Mouse (Mus musculus) midbrain, postnatal 0 days (tissue): ENCODE data around the gene A830018L16Rik. TPM values are rescaled to one million over a fixed set of nuclear protein-coding genes. Genes with fewer than 3 reads are reported as not detected.
A peak's percentile ranks its signal among the peaks of the same experiment; 100 is the strongest.

Source experiments
- ATAC-seq: fragments of 200-750 bp; cut with Nextera tagmentation; 2 replicates; pipeline ENCODE4 v1.8.0; 2017; ENCODE audit warnings: moderate number of reproducible peaks, mild to moderate bottlenecking, moderate TSS enrichment, moderate library complexity; ENCODE audit not compliant: low FRiP score
- DNase-seq: peaks from one replicate; pipeline ENCODE4 v3.0.0-alpha.2; 2015; ENCODE audit warnings: low spot score
- H3K27ac ChIP-seq: fragments of 300-500 bp; sonication (generic); 2 replicates; pipeline ENCODE4 v1.5.1; 2014; ENCODE audit warnings: low read depth, mild to moderate bottlenecking, low read length, mixed read lengths
- H3K27me3 ChIP-seq: fragments of 300-500 bp; sonication (generic); 2 replicates; pipeline ENCODE4 v1.6.1; 2014; ENCODE audit warnings: low read length, control low read depth, mixed read lengths; ENCODE audit not compliant: insufficient read depth
- H3K36me3 ChIP-seq: fragments of 300-500 bp; sonication (generic); 2 replicates; pipeline ENCODE4 v1.6.1; 2014; ENCODE audit warnings: low read length, control low read depth, mixed read lengths; ENCODE audit not compliant: insufficient read depth
- H3K4me1 ChIP-seq: fragments of 300-500 bp; sonication (generic); 2 replicates; pipeline ENCODE4 v1.6.1; 2014; ENCODE audit warnings: mild to moderate bottlenecking, control low read depth, antibody characterized with exemption, low read length, mixed read lengths; ENCODE audit not compliant: insufficient read depth
- H3K4me2 ChIP-seq: fragments of 300-500 bp; sonication (generic); 2 replicates; pipeline ENCODE4 v1.6.1; 2014; ENCODE audit warnings: low read depth, mild to moderate bottlenecking, low read length, mixed read lengths; ENCODE audit not compliant: poor library complexity, severe bottlenecking
- H3K4me3 ChIP-seq: fragments of 300-500 bp; sonication (generic); 2 replicates; pipeline ENCODE4 v1.5.1; 2014; ENCODE audit warnings: low read depth, mild to moderate bottlenecking, low read length, moderate library complexity
- H3K9ac ChIP-seq: fragments of 300-500 bp; sonication (generic); replicated peaks from 2 replicates; pipeline ENCODE4 v1.6.1; 2014; ENCODE audit warnings: mild to moderate bottlenecking, low read length, moderate library complexity, mixed read lengths; ENCODE audit not compliant: poor library complexity, severe bottlenecking
- H3K9me3 ChIP-seq: fragments of 300-500 bp; sonication (generic); 2 replicates; pipeline ENCODE4 v1.6.1; 2016; ENCODE audit warnings: low read length, control low read depth
- CTCF ChIP-seq: IDR thresholded peaks from 2 replicates; pipeline ENCODE4 v1.5.1; 2016; ENCODE audit warnings: antibody characterized with exemption, mild to moderate bottlenecking
- WGBS: fragments of 180-500 bp; shearing (Covaris S2); extraction: QIAGEN DNeasy Blood & Tissue Kit; methylation state at CpG from one replicate; pipeline ENCODE4 v1.1.7; 2014; 5-methylcytosine and 5-hydroxymethylcytosine counted together
- polyA plus RNA-seq: library from polyadenylated mRNA; unstranded; fragments of >200 nt; fragmentation: Nextera tagmentation; extraction: Ambion mirVana; gene quantifications from 2 replicates; pipeline ENCODE4 v1.2.1, GENCODE M21; 2015
- total RNA-seq: library from RNA; depleted of rRNA; stranded (reverse); fragments of >200 nt; gene quantifications from 2 replicates; pipeline ENCODE4 v1.2.3, GENCODE M21; 2014; rRNA removed

The A830018L16Rik gene
- total RNA-seq (22.6 and 38.3 TPM in 2 replicates), polyA plus RNA-seq (13.8 and 14.2 TPM in 2 replicates)

DNA sequence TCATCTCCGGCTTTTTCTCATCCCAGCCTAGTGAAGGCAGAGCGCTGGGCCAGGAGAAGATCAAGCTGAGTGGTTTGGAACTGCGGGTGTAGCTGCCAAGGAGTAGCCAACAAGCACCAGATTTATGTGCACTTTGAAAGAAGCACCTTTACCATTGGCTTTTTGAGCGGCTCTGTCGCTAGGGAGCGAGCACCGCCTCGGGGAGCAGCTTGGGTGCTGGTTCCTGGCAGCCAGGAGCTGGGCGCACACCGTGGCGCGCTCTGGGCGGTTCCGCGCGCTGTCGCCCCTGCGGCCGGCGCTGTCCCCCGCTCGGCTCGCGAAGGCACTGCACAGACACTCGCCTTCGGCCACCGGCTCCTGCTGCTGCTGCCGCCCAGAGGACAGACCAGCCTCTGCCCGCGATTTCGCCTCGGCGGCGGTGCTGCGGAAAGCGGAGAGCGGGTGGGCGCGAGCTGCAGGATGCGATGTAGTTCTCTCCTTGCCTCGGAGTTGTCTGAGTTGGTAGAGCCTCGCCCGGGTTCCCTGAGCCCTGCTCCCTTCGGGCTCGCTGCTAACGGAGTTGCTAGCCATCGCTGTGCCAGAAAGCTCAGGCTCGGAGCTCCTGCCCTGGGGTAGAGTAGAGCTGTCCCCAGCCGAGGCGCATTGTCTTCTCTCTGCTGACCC, at the start of gene A830018L16Rik:
Gene A830018L16Rik, plus strand, starts transcription at position 212 of the 663 bp plus-strand sequence.
- ATAC-seq, result peak; percentile 96

DNA sequence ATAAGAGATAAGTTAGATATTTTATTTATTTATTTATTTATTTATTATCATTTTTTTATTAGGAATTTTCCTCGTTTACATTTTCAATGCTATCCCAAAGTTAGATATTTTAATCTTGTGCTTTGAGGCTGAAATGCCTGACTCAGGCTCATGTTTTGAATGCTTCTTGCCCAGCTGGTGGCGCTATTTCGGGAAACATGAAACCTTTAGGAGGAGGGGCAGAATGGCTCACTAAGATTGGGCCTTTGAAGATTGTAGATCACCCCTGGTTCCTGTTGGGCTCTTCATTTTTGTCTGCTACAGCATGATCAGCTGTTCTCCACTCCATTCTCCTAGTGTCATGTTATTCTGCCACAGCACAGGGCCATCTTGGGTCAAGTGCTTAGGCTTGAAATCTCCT, 28.1 kb upstream of the A830018L16Rik start:
- no peaks in the 10 kb centered on the region for H3K27me3 ChIP-seq
- DNase-seq (no peak), ATAC-seq (no peak)
- no peaks in the 10 kb centered on the region for H3K4me1 ChIP-seq
- no peak overlapping the region for H3K27ac ChIP-seq
- H3K9me3 ChIP-seq, result no peaks in the 10 kb centered on the region
- H3K9ac ChIP-seq, result no peak overlapping the region
- no peak overlapping the region for H3K4me3 ChIP-seq
- H3K36me3 ChIP-seq, result no peaks in the 10 kb centered on the region
- TF ChIP-seq CTCF, result no peak
- WGBS, result 66% methylated on average over 3 of the region's 3 CpGs
- no peak overlapping the region for H3K4me2 ChIP-seq

More for the DNA sequence above, at the start of gene A830018L16Rik:
- under 1% methylated on average over 50 of the region's 50 CpGs for WGBS
- Histone ChIP-seq H3K9me3 (no peaks in the 10 kb centered on the region), H3K4me1 (no peaks in the 10 kb centered on the region), H3K9ac (peak within 1 kb of the TSS; percentile 65), H3K36me3 (no peaks in the 10 kb centered on the region), H3K27ac (peak within 1 kb of the TSS; percentile 34), H3K4me2 (peak within 1 kb of the TSS; percentile 83), H3K4me3 (peak within 1 kb of the TSS; percentile 64), H3K27me3 (peaks cover 4% of the 10 kb centered on the region; the same call in 1 of the 2 replicates)
- peak; percentile 79 for TF ChIP-seq CTCF
- peak; percentile 85 for DNase-seq

DNA sequence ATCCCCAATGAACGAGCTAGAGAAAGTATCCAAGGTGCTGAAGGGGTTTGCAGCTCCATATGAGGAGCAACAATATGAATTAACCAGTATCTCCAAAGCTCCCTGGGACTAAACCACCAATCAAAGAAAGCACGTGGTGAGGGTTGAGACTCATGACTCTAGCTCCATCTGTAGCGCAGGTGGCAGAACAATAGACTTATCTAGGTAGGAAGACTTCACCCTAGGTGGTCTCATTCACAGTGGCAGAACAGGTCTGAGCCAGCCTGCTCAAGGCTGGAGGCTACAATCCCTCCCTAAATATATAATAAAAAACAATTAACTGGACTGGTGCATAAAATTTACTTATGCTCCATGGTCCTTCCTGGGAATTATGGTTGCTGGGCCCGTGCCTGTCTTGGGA, 18.5 kb upstream of the A830018L16Rik start:
- ATAC-seq (no peak), DNase-seq (no peak)
- Histone ChIP-seq H3K9me3 (no peaks in the 10 kb centered on the region), H3K4me3 (no peak overlapping the region), H3K27me3 (no peaks in the 10 kb centered on the region), H3K4me1 (no peaks in the 10 kb centered on the region), H3K36me3 (no peaks in the 10 kb centered on the region), H3K9ac (no peak overlapping the region), H3K27ac (no peak overlapping the region), H3K4me2 (no peak overlapping the region)
- 53% methylated on average over 4 of the region's 4 CpGs for WGBS
- TF ChIP-seq CTCF, result no peak

DNA sequence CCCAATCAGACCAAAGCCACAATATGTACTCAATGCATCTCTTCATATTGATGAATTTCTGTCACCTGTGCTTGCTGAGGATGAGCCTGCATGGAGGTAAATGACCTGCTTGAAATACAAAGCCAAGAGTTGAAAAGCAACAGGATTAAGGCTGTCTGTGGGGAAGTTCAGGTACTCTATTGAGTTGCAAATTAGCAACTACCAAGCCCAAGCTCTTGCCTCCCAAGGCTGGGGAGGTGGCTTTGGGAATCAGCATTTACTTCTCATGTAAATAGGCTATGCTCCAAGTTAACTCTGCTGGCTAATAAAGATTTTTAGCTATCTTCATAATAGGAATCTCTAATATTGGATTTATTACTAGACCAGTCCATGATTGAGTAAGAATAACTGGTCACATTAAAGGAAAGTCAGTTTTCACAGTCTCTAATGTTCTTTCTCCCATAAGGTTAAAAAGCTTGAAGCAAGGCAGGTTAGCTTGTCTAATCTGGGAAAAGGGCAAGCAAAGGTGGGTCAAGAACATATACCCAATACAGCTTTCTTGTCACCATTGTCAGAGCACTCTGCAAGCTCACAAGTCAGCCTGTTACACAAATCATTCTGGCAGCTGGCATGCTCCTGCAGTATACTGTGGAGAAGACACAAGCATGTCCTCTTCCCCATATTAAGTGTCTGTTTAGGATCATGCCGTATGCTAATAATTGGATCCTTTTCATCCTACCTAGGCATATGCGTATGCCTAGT, 17.7 kb upstream of the A830018L16Rik start:
- Histone ChIP-seq H3K27ac (no peak overlapping the region), H3K4me3 (no peak overlapping the region), H3K36me3 (no peaks in the 10 kb centered on the region), H3K4me2 (no peak overlapping the region), H3K4me1 (no peaks in the 10 kb centered on the region), H3K9me3 (no peaks in the 10 kb centered on the region), H3K27me3 (no peaks in the 10 kb centered on the region), H3K9ac (no peak overlapping the region)
- ATAC-seq (no peak), DNase-seq (no peak)
- 90% methylated on average over 2 of the region's 2 CpGs for WGBS
- TF ChIP-seq CTCF, result no peak

DNA sequence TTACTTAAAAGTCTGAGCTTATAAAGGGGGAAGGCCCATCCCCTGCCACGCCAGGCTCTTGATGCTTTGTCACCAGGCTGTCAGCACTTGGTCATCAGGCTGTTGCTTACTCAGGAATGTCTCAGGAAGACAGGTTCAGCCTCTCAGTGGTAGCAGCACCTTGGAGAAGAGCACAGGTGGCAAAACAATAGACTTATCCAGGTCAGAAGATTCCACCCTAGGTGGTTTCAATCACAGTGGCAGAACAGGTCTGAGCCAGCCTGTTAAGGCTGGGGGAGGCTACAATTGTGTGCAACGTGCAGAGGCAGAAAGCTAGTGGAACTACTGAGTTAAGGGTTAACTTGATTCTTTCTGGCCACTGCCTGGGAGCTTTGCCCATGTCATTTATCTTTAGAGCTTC, 12.7 kb upstream of the A830018L16Rik start:
- WGBS, result 46% methylated on average over 2 of the region's 2 CpGs
- Histone ChIP-seq H3K4me1 (no peaks in the 10 kb centered on the region), H3K4me3 (no peak overlapping the region), H3K9me3 (no peaks in the 10 kb centered on the region), H3K36me3 (no peaks in the 10 kb centered on the region), H3K27me3 (no peaks in the 10 kb centered on the region), H3K27ac (no peak overlapping the region), H3K4me2 (no peak overlapping the region), H3K9ac (no peak overlapping the region)
- DNase-seq (no peak), ATAC-seq (no peak)
- TF ChIP-seq CTCF, result no peak

DNA sequence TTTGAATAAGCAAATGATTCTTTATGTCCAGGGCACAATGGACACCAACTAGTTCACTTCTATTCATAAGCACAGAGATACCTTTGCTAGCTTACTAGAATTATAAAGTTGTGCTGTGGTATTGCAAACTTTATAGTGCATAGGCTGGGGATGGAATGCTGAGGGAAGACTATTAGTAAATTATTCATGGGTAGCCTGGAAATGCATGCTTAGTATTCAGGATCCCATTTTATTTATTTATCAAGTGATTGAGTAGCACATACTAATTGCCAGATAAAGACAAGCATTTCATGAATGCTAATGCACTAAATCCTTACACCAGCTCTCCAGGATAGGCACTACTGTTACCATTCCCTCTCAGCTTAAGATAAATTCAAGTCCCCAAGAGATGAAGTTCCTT, 8.4 kb upstream of the A830018L16Rik start:
- H3K9me3 ChIP-seq, result no peaks in the 10 kb centered on the region
- no peaks in the 10 kb centered on the region for H3K27me3 ChIP-seq
- no peak for TF ChIP-seq CTCF
- H3K9ac ChIP-seq, result no peak overlapping the region
- no peaks in the 10 kb centered on the region for H3K36me3 ChIP-seq
- H3K4me2 ChIP-seq, result no peak overlapping the region
- no peak for DNase-seq
- no peak for ATAC-seq
- no peaks in the 10 kb centered on the region for H3K4me1 ChIP-seq
- H3K4me3 ChIP-seq, result no peak overlapping the region
- no peak overlapping the region for H3K27ac ChIP-seq
